Mouse (Mus musculus): ENCODE results near the gene Xirp1.

The Xirp1 gene

GRCm38 (mm10) chr9:120023086-120023811, at the start of gene Xirp1:
Xirp1 (minus strand) TSS chr9:120023598.
- DNase-seq = no peak

DNA sequence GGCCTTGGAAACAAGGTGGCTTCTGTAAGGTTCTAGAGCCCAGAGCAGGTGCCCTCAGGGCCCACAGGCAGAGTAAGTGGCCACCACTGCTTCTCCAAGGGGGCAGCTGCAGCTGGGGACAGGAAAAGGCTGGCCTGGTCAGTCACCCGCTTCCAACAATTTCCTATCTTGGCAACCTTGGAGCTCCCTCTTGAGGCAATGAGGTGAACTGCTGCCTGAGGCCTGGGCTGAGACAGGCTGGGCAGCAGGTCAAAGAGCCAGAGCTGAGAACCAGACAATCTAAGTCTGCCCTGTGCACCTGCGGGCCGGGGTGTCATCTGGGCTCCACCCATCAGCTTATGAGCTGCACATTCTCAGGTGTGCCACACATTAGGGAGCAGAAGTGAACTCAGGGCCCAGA, 49.8 kb upstream of the Xirp1 start:
- DNase-seq = peak; percentile 69

DNA sequence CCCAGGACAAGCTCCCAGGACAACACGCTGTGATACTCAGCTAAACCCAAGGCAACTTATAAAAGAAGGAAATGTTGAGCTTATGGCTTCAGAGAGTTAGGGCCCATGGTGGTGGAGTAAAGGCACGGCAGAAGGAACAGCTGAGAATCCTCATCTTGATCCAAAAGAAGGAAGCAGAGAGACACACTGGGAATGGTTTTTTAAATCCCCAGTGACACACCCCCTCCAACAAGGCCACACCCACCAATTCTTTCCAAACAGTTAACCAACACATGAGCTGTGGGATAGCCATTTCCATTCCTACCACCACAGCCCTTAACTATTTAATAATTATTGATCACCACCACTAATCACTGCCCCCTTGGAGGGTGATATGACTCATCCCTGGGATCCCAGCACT, 47.9 kb upstream of the Xirp1 start:
- no peak for DNase-seq

GRCm38 (mm10) chr9:120069779-120070178, 46.4 kb upstream of the Xirp1 start, which contains the start of gene Cx3cr1:
Cx3cr1 (minus strand) TSS chr9:120069879.
- DNase-seq = no peak

- DNase-seq = no peak
These were observed 44.6 kb upstream of the Xirp1 start for GRCm38 (mm10) chr9:120068047-120068446.

DNA sequence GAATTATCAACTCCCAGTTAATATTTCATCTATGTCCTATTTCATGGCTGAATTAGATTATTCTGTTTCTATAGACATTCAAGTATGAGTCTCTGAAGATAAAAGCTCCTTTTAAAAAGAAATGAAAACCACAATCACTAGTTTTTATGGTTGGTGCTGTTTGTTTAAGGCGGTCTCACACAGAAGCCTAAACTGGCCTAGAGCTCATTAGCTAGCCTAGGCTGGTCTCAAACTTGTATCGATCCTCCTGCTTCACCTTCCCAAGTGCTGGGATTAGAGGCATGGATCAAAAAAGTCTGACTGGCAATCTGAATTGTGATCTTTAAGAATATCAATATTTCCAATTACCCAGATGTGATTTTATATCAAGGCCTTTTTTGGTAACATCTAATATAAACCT, 44.2 kb upstream of the Xirp1 start:
- no peak for DNase-seq

- no peak for DNase-seq
These were observed 40.9 kb upstream of the Xirp1 start for GRCm38 (mm10) chr9:120064317-120064716.

GRCm38 (mm10) chr9:120058730-120059129, 35.3 kb upstream of the Xirp1 start:
- no peak for DNase-seq

DNA sequence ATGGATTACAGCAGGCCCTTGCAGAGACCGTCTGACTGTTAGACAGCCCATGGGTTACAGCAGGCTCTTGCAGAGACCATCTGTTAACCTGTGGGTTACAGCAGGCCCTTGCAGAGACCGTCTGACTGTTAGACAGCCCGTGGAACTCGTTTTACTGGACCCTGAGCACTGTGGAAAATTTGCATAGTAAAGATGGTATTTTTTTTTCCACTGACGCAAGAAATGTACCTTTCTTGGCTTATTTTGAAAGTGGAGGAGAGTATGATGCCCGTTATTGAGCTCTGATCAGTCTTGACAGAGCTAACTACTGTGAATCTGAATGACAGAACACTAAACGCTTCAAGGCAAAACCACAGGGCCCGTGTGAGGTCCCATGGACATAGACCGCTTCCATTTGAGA, 32.8 kb upstream of the Xirp1 start:
- no peak for DNase-seq

- DNase-seq = peak; percentile 28
These were observed 31.3 kb upstream of the Xirp1 start for GRCm38 (mm10) chr9:120054545-120055277.

GRCm38 (mm10) chr9:120049407-120049806, 26.0 kb upstream of the Xirp1 start:
- DNase-seq = no peak

- no peak for DNase-seq
These were observed 25.1 kb upstream of the Xirp1 start for GRCm38 (mm10) chr9:120048495-120048894.

DNA sequence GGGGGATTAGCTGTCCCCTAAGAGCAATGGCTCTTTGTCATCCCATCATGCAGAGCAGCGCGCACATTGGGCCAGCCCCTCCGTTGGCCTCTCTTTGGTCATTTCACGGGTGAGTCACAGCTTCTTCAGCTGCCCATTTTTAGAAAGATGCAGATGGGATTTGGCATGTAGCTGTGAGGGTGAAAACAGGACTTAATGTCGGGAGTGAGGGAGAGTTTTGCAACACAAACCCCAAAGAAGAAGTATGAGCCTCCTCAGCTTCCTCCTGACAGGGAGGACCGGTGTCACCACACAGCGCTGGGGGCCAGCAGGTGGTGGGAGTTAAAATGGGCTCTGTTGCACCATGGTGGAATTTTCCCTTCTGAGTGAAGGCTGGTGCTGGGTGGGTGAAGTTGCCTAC, 19.7 kb upstream of the Xirp1 start:
- no peak for DNase-seq

DNA sequence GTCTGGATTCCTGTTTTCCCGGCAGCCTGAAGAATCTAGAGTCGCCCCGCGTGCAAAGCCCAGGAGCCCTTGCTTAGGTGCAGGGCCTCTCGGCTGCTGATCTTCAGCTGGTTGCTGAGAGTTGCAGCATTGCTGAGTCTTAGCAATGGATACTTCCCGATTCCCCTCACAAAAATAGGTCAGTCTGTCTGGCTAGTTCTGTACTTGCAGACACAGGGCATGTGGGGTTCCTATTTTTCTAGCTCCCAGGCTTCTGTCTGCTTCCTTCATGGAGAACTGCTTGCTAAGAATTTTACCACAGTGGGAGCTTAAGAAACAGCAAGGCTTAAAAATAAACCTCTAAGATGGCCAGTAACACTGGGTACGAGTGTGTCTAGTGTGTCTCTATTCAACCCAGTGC, 14.0 kb upstream of the Xirp1 start:
- DNase-seq = no peak

- DNase-seq = no peak
These were observed 11.0 kb upstream of the Xirp1 start for GRCm38 (mm10) chr9:120034375-120034774.

DNA sequence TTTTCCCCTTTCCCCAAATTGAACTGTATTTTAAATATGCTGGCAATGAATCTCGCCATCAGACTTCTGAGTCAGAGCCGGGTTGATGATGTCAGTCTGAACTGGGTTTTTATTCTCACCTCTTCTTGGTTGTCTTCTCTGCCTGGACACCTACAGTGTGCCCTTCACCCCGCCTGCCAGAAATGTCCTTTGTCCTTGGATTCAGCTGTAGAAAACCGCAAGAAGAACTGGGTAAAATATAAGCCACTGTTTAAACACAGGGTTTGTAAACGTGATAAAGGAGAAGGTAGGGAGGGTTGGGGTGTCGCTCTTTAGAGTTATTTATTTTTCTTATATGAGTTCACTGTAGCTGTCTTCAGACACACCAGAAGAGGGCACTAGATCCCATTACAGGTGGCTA, 9.3 kb upstream of the Xirp1 start:
- DNase-seq = no peak

DNA sequence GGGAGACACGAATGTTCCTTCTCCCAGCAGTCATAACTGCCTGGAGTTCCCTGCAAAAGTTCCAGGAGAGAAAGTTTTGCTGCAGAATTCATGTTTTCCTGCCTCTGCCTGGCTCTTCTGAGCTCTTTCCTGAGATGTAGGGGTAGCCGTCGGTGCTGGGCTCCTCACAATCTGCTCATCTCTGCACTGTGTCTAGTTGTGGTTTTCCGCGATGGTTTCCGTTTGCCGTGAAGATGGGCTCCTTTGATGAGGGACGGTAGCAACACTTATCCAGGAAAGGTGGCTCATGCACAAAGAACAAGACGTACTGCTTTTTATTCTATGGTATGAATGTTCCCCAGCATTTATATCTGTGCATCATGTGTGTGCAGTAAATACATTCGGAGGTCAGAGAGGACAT, 7.0 kb upstream of the Xirp1 start:
- no peak for DNase-seq

DNA sequence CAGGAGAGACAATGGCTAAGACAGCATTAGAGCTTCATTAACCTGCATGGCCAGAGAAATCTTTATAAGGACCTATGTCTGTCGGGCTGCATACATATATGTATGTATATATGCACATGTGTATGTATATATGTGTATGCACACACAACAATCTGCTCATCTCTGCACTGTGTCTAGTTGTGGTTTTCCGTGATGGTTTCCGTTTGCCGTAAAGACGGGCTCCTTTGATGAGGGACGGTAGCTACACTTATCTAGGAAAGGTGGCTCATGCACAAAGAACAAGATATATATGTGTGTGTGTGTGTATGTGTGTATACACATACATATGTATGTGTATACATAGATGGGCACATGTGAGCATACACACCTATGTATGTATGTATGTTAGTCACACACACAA, 6.5 kb upstream of the Xirp1 start:
- DNase-seq = no peak

DNA sequence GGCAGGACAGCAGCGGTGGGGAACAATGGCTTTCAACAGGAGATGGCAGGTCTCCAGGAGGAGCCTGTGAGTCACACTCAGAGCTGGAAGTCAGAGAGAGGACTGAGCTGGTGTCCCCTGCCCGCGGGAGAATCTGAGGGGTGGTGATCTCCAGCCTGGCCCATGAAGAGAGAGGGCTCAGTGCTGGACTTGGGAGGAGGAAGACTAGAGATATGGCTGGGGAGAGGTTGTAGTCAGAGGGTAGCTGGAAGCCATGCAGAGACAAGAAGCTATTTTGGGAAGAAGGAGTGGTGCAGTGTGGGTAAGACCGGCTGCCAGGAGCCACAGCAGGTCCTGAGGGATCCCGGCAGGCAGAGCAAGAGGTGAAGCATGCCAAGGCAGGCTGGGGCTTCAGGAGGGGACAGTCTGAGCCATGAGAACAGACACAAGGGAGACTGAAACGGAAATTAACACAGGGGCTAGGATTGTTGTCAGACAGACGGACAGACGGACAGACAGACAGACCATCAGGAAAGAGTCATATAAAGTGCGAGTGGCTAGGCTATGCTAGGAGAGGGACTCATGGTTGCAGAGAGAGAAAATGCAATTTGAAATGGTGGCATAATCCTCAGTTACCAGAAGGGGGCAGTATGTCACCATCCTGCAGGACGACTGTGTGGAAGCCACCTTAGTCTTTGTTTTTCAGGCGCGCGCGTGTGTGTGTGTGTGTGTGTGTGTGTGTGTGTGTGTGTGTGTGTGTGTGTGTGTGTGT, 4.2 kb upstream of the Xirp1 start:
- DNase-seq = no peak

GRCm38 (mm10) chr9:120024625-120025024, 1.2 kb upstream of the Xirp1 start:
- DNase-seq = no peak

GRCm38 (mm10) chr9:120024171-120024570, 773 bp upstream of the Xirp1 start:
- no peak for DNase-seq

DNA sequence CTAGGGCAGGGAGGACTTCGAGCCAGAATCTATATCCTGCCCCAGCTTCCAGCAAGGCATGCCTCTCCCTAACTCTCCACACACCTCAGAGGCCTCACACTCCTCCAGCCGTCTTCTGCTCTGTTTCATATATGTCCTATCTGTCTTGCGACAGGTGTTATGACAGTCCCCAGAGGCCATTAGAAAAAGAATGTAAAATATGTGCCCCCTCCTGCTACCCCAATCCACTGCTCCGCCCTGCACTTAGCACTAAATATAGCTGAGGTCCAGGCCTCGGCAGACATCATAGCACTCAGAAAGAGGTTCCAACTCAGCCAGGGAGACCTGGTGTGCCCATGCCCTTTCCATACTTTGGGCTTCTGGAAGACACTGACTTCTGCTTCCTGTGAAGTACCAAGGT, 2.2 kb downstream of the Xirp1 start:
- DNase-seq = no peak

GRCm38 (mm10) chr9:120020285-120020890, 3.0 kb downstream of the Xirp1 start:
- peak; percentile 85 for DNase-seq

Data from right cerebral cortex, postnatal 14 days (tissue).